Mouse (Mus musculus) stomach, adult 2 months (tissue): ENCODE results near the gene Gm13043. TPM values are rescaled to one million over a fixed set of nuclear protein-coding genes. Genes with fewer than 3 reads are reported as not detected.

Experiments used
- polyA plus RNA-seq: library from polyadenylated mRNA; depleted of rRNA; stranded (reverse); fragments of >200 nt; gene quantifications from 2 replicates; pipeline ENCODE4 v1.2.3, GENCODE M21; 2012; rRNA removed

Gm13043 gene
- polyA plus RNA-seq: not detected in 2 replicates

DNA sequence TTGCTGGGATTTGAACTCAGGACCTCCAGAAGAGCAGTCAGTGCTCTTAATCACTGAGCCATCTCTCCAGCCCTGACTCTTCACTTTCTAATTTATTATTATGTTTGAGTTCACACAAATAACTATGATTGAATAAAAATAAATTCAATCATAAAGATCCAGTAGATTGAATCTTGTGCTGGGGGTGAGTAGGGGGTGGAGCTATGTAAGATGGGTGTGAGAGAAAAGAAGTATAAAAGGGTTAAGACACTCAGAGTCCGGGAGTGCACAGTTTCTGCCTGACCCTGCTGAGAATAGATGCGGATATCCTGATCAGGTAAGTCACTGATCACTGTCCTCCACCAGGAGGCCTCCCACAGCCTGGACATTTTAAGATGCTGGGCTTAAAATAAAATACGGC lies at the start of gene Gm13043:
Gm13043 (plus strand) TSS at position 301 of the 400 bp plus-strand sequence.

DNA sequence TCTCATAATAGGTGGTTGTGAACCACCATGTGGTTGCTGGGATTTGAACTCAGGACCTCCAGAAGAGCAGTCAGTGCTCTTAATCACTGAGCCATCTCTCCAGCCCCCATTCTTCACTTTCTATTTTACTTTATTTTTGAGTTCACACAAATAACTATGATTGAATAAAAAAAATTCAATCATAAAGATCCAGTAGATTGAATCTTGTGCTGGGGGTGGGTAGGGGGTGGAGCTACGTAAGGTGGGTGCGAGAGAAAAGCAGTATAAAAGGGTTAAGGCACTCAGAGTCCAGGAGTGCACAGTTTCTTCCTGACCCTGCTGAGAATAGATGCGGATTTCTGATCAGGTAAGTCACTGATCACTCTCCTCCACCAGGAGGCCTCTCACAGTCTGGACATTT lies 24.5 kb downstream of the Gm13043 start, which contains the start of gene Gm13040:
Gm13040 (plus strand) TSS at position 301 of the 400 bp plus-strand sequence.

DNA sequence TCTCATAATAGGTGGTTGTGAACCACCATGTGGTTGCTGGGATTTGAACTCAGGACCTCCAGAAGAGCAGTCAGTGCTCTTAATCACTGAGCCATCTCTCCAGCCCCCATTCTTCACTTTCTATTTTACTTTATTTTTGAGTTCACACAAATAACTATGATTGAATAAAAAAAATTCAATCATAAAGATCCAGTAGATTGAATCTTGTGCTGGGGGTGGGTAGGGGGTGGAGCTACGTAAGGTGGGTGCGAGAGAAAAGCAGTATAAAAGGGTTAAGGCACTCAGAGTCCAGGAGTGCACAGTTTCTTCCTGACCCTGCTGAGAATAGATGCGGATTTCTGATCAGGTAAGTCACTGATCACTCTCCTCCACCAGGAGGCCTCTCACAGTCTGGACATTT lies 40.3 kb downstream of the Gm13043 start, which contains the start of the genes BC080695 and Gm13057:
BC080695 (plus strand) TSS at position 301 of the 400 bp plus-strand sequence.
Gm13057 (plus strand) TSS at position 310 of the 400 bp plus-strand sequence.

Other genes with a start within 250 kb of the Gm13043 start
- 1.6 and 2.1 TPM in 2 replicates for gene Pdpn, start 211.8 kb upstream of the Gm13043 start, polyA plus RNA-seq
- gene Lrrc38, start 161.6 kb upstream of the Gm13043 start, polyA plus RNA-seq: not detected in 2 replicates
- gene Pramel1, start 116.9 kb upstream of the Gm13043 start, polyA plus RNA-seq: not detected in 2 replicates
- 1.6 and 2.3 TPM in 2 replicates for gene Pramef8, start 98.9 kb upstream of the Gm13043 start, polyA plus RNA-seq
- gene Oog4, start 61.0 kb upstream of the Gm13043 start, polyA plus RNA-seq: not detected in 2 replicates
- gene Gm13040, start 24.6 kb downstream of the Gm13043 start, polyA plus RNA-seq: not detected in 2 replicates
- gene BC080695, start 40.4 kb downstream of the Gm13043 start, polyA plus RNA-seq: not detected in 2 replicates
- not detected in 2 replicates for gene Gm13057, start 40.4 kb downstream of the Gm13043 start, polyA plus RNA-seq
- gene Gm13083, start 103.7 kb downstream of the Gm13043 start, polyA plus RNA-seq: not detected in 2 replicates
- gene Gm13088, start 145.9 kb downstream of the Gm13043 start, polyA plus RNA-seq: not detected in 2 replicates
- not detected in 2 replicates for gene Gm13089, start 191.4 kb downstream of the Gm13043 start, polyA plus RNA-seq
- gene Gm13078, start 208.1 kb downstream of the Gm13043 start, polyA plus RNA-seq: not detected in 2 replicates